Mouse (Mus musculus): ENCODE measurements at regions not wholly inside any gene's neighbourhood (a gene's known extent, or its start where the extent isn't known, plus 50 kb on each side); places are given as distances from the start of the nearest gene placed in this dataset.
A peak's percentile ranks its signal among the peaks of the same experiment; 100 is the strongest.

DNA sequence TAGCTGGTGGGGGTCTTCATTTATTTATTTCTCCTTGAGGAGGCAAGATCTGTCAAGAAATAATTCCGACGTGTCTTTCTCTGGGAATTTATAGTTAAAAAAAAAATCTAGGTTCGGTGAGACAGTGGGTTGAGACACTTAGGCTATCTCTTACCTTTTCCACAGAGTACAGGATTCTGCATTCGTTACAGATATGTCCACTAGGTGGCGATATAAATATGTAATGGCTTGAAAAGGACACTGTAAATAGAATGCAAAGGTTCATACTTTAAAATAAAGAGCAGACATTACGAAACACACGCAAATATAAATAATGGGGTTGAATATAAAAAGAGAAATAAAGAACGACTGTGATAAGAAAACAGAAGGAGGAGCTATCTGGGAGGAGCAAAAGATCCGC, 517.5 kb downstream of the Cps1 start:
- peak; percentile 55 for DNase-seq (ENCODE audit: low read depth, low spot score)

- DNase-seq (ENCODE audit: low read depth, low spot score), result no peak
Observed at GRCm38 (mm10) chr1:67640766-67641165, 517.9 kb downstream of the Cps1 start.

GRCm38 (mm10) chr1:67643627-67644026, 520.8 kb downstream of the Cps1 start:
- DNase-seq (ENCODE audit: low read depth, low spot score), result peak; percentile 51
